Mouse (Mus musculus) small intestine, adult 2 months (tissue): ENCODE measurements around the gene Pde4dip. TPM values are rescaled to one million over a fixed set of nuclear protein-coding genes. Genes with fewer than 3 reads are reported as not detected.
A peak's percentile ranks its signal among the peaks of the same experiment; 100 is the strongest.

Experiments used
- H3K27ac ChIP-seq: fragments of 200-500 bp; 2 replicates; pipeline ENCODE4 v1.5.1; 2012; ENCODE audit warnings: low read depth, low read length, control low read depth, inconsistent platforms; ENCODE audit not compliant: insufficient read depth
- H3K27me3 ChIP-seq: fragments of 200-500 bp; 2 replicates; pipeline ENCODE4 v1.6.1; 2012; ENCODE audit warnings: mild to moderate bottlenecking, moderate library complexity, low read length, inconsistent platforms; ENCODE audit not compliant: control insufficient read depth, insufficient read depth
- H3K36me3 ChIP-seq: fragments of 200-500 bp; 2 replicates; pipeline ENCODE4 v1.6.1; 2012; ENCODE audit warnings: mild to moderate bottlenecking, low read length, control low read depth, inconsistent platforms; ENCODE audit not compliant: control insufficient read depth, insufficient read depth
- H3K4me1 ChIP-seq: fragments of 200-500 bp; 2 replicates; pipeline ENCODE4 v1.6.1; 2012; ENCODE audit warnings: low read length, inconsistent platforms, mixed read lengths; ENCODE audit not compliant: control insufficient read depth, insufficient read depth, insufficient read length
- H3K4me3 ChIP-seq: fragments of 200-500 bp; 2 replicates; pipeline ENCODE4 v1.5.1; 2012; ENCODE audit warnings: low read depth, mild to moderate bottlenecking, control low read depth, inconsistent platforms, low read length, moderate library complexity
- CTCF ChIP-seq: fragments of 200-500 bp; IDR thresholded peaks from 2 replicates; pipeline ENCODE4 v1.5.1; 2012; ENCODE audit warnings: low read depth, mild to moderate bottlenecking, control low read depth, inconsistent platforms, low read length, moderate library complexity, mixed read lengths; ENCODE audit not compliant: insufficient replicate concordance, insufficient read length; ENCODE audit errors: extremely low read depth
- POLR2A ChIP-seq: fragments of 200-500 bp; IDR thresholded peaks from 2 replicates; pipeline ENCODE4 v1.6.1; 2012; ENCODE audit warnings: low read depth, mild to moderate bottlenecking, control low read depth, inconsistent platforms, low read length, moderate library complexity
- WGBS: fragments of 180-500 bp; shearing (Covaris S2); methylation state at CpG from one replicate; pipeline ENCODE4 v1.1.7; 2018; 5-methylcytosine and 5-hydroxymethylcytosine counted together
- polyA plus RNA-seq: library from polyadenylated mRNA; depleted of rRNA; stranded (reverse); fragments of >200 nt; gene quantifications from 2 replicates; pipeline ENCODE4 v1.2.3, GENCODE M21; 2012

The Pde4dip gene
- polyA plus RNA-seq, 1 experiment, result 12.2 TPM

DNA sequence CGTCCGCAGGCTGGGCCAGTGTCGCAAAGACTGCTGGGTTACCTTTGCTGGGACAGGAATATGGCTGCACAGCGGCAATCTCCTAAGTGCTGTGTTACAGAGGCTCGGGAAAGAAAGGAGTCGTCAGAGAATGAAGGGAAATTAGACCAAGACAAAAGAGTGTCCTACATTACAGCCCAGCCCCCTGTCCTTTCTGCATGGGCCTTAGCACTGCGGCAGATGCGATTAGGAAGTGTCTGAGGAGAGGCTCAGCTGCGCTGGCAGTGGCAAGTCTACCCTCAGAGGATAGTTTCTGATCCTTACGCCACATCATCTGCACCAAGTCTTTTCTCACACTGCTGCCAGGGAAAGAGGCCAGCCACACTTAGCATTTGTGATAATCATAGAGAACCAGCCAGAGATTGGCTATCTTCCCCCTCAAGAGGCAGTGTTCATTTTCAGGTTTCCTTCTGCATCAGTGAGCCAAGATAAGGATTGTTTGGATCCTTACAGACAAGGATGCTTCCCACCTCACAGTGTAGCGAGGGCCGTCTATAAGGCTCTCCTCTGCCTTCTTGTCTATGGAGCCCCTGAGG, 197.0 kb downstream of the Pde4dip start:
- Histone ChIP-seq H3K36me3 (no peaks in the 10 kb centered on the region), H3K27ac (no peak overlapping the region), H3K27me3 (no peaks in the 10 kb centered on the region), H3K4me3 (no peak overlapping the region), H3K4me1 (no peaks in the 10 kb centered on the region)
- TF ChIP-seq POLR2A, result no peak
- no peak for TF ChIP-seq CTCF
- 88% methylated on average over 12 of the region's 12 CpGs for WGBS

GRCm38 (mm10) chr3:97690590-97690989, 197.9 kb downstream of the Pde4dip start:
- Histone ChIP-seq H3K36me3 (no peaks in the 10 kb centered on the region), H3K4me3 (no peak overlapping the region), H3K27ac (no peak overlapping the region), H3K27me3 (no peaks in the 10 kb centered on the region), H3K4me1 (no peaks in the 10 kb centered on the region)
- 57% methylated on average over 7 of the region's 7 CpGs for WGBS
- TF ChIP-seq POLR2A (no peak), CTCF (no peak)

DNA sequence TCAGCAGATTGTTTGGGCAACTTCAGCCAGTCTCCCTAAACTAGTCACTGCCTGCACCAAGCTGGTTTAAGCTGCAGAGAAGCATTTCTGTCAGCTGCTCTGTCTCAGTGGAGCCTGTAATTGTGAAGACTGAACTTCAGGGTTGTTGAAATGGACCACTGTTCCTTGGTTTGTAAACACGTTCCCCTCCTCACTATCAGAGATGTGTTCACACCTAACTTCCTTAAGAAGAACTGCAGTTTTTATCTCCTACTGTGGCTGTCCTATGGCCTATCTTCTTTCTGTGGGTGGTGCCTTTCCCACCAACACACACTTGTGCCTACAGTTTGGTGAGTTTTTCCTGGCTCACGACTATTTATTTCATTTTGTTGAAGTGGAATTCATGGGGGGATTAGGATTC, 199.2 kb downstream of the Pde4dip start:
- 55% methylated on average over 2 of the region's 2 CpGs for WGBS

DNA sequence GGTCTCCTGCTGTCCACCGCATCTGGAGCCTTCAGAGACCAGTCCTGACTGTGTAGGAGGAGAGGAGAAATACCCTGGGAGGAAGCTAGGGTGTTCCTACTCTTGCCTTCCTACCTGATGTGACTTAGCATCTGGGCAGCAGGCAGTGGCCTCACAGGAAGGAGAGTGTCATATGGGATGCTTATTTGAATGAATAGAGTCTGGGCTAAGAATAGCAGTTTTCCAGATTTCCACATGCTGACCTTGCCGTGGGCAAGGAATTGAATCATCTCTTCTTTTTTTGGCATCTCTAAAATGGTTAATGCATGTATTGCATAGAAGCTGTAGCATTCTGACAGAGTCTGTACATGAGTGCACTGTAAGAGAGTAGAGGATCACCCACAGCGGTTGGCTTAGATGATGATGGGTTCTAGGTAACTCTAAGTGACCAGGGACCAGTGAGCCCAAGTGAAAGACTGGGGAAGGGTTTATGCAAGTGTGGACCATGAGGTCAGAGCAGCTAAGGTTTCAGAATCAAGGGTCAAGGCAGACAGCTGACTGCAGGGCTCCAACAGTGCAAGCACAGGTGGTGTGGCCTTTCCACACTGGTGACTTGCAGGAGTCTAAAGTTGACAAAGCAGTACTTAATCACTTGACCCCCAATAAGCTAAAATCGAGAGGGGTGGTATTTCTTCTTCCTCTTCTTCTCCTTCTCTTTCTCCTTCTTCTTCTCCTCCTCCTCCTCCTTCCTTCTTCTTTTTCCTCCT, 202.0 kb downstream of the Pde4dip start:
- H3K4me1 ChIP-seq, result peaks cover 4% of the 10 kb centered on the region; the same call in 1 of the 2 replicates
- no peaks in the 10 kb centered on the region for H3K27me3 ChIP-seq
- H3K27ac ChIP-seq, result no peak overlapping the region
- 78% methylated on average over 4 of the region's 4 CpGs for WGBS
- H3K4me3 ChIP-seq, result no peak overlapping the region
- H3K36me3 ChIP-seq, result no peaks in the 10 kb centered on the region
- no peak for TF ChIP-seq POLR2A
- TF ChIP-seq CTCF, result no peak

More for the DNA sequence above, 199.2 kb downstream of the Pde4dip start:
- no peaks in the 10 kb centered on the region for H3K36me3 ChIP-seq
- TF ChIP-seq POLR2A (no peak), CTCF (no peak)
- no peak overlapping the region for H3K27ac ChIP-seq
- H3K4me3 ChIP-seq, result no peak overlapping the region
- H3K27me3 ChIP-seq, result no peaks in the 10 kb centered on the region
- no peaks in the 10 kb centered on the region for H3K4me1 ChIP-seq

GRCm38 (mm10) chr3:97683560-97684195, 204.8 kb downstream of the Pde4dip start:
- Histone ChIP-seq H3K27me3 (no peaks in the 10 kb centered on the region), H3K36me3 (no peaks in the 10 kb centered on the region), H3K27ac (no peak overlapping the region), H3K4me3 (no peak overlapping the region), H3K4me1 (peaks cover 5% of the 10 kb centered on the region; the same call in 1 of the 2 replicates)
- WGBS, result 22% methylated on average over 16 of the region's 16 CpGs
- TF ChIP-seq CTCF (no peak), POLR2A (no peak)

GRCm38 (mm10) chr3:97682576-97682975, 205.9 kb downstream of the Pde4dip start:
- Histone ChIP-seq H3K27me3 (no peaks in the 10 kb centered on the region), H3K4me3 (no peak overlapping the region), H3K36me3 (no peaks in the 10 kb centered on the region), H3K27ac (no peak overlapping the region), H3K4me1 (peaks cover 5% of the 10 kb centered on the region; the same call in 1 of the 2 replicates)
- 52% methylated on average over 5 of the region's 5 CpGs for WGBS
- TF ChIP-seq POLR2A (no peak), CTCF (no peak)

GRCm38 (mm10) chr3:97682159-97682502, 206.4 kb downstream of the Pde4dip start:
- H3K27me3 ChIP-seq, result no peaks in the 10 kb centered on the region
- no peaks in the 10 kb centered on the region for H3K36me3 ChIP-seq
- no peak overlapping the region for H3K27ac ChIP-seq
- no peak for TF ChIP-seq CTCF
- no peak for TF ChIP-seq POLR2A
- H3K4me3 ChIP-seq, result peak overlapping the region; percentile 68
- H3K4me1 ChIP-seq, result peaks cover 5% of the 10 kb centered on the region; the same call in 1 of the 2 replicates
- 15% methylated on average over 11 of the region's 11 CpGs for WGBS
